Mouse (Mus musculus) testis, postnatal 10 days (tissue): ENCODE measurements around the gene Gm9040.
"Not testable (repeated sequence)": the region's sequence is repeated elsewhere in the genome, so short reads cannot be mapped to it uniquely, and the experiment has no call there.

Experiments used
- DNase-seq: peaks from one replicate; pipeline ENCODE4 v3.0.0; 2021; ENCODE audit warnings: low spot score

Gene Gm9040

DNA sequence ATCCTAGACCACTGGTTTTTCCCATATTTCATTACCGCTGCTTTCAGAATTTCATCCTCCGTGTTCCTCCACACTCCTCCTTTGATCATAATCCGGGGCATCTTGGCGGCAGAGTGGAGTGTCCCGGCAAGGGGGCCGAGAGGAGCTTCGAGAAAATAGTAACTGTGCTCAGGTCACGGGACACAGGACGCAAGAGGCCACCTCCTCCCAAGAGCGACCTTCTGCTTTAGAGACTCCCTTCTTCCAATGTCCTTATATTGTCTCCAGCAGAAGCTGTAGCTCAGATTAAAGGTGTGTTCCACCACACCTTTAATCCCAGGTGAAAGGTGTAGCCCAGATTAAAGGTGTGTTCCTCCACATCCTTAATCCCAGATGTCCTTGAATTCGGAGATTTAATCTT is at the start of gene Gm9040:
TSS of gene Gm9040 (minus strand) at position 101 of the 400 bp plus-strand sequence.
- DNase-seq = not testable (repeated sequence)

DNA sequence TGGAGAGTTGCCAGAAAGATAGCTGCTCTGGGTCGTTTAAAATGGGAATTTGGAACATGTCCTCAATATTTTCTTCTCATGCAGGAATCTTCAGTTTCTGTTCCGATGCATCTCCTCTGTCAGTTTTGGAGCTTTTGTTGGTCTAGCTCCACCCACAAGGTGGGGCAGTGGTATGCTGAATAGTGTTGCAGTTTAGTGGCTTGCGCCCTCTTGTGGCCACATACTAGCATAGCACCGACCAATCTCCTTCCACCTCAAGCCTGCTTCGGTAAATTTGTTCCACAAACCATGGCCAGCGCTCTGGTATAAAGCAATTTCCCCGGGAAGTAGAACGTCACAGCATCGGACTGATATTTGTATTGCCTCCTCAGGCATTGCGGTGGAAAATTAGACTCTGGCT is 43.7 kb upstream of the Gm9040 start:
- peak; percentile 87 for DNase-seq

DNA sequence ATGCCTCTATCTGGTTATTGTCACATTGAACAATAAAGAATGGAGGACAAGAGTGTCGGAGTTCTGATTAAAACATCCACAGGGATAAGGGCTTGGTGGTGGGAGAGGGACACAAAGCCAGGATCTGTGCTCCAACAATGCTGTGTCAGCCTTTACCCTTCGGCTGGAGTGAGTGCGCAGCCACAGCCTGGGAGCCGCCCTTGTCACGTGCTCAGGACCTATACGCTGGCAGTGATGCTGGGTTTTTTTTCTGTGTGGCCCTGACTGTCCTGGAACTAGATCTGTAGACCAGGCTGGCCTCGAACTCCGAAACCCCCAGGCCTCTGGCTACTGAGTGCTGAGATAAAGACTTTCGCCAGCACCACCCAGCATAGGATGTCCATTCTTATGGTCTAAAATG is 42.7 kb upstream of the Gm9040 start:
- no peak for DNase-seq

DNA sequence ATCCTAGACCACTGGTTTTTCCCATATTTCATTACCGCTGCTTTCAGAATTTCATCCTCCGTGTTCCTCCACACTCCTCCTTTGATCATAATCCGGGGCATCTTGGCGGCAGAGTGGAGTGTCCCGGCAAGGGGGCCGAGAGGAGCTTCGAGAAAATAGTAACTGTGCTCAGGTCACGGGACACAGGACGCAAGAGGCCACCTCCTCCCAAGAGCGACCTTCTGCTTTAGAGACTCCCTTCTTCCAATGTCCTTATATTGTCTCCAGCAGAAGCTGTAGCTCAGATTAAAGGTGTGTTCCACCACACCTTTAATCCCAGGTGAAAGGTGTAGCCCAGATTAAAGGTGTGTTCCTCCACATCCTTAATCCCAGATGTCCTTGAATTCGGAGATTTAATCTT is 27.2 kb upstream of the Gm9040 start, which contains the start of gene Gm9049:
TSS of gene Gm9049 (minus strand) at position 101 of the 400 bp plus-strand sequence.
- DNase-seq = not testable (repeated sequence)

DNA sequence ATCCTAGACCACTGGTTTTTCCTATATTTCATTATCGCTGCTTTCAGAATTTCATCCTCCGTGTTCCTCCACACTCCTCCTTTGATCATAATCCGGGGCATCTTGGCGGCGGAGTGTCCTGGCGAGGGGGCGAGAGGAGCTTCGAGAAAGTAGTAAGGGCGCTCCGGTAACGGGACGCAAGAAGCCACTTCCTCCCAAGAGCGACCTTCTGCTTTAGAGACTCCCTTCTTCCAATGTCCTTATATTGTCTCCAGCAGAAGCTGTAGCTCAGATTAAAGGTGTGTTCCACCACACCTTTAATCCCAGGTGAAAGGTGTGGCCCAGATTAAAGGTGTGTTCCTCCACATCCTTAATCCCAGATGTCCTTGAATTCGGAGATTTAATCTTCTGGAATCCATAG is 21.8 kb upstream of the Gm9040 start, which contains the start of gene Gm9048:
TSS of gene Gm9048 (minus strand) at position 101 of the 400 bp plus-strand sequence.
- not testable (repeated sequence) for DNase-seq

DNA sequence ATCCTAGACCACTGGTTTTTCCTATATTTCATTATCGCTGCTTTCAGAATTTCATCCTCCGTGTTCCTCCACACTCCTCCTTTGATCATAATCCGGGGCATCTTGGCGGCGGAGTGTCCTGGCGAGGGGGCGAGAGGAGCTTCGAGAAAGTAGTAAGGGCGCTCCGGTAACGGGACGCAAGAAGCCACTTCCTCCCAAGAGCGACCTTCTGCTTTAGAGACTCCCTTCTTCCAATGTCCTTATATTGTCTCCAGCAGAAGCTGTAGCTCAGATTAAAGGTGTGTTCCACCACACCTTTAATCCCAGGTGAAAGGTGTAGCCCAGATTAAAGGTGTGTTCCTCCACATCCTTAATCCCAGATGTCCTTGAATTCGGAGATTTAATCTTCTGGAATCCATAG is 16.4 kb upstream of the Gm9040 start, which contains the start of gene Gm9046:
TSS of gene Gm9046 (minus strand) at position 101 of the 400 bp plus-strand sequence.
- DNase-seq = not testable (repeated sequence)

DNA sequence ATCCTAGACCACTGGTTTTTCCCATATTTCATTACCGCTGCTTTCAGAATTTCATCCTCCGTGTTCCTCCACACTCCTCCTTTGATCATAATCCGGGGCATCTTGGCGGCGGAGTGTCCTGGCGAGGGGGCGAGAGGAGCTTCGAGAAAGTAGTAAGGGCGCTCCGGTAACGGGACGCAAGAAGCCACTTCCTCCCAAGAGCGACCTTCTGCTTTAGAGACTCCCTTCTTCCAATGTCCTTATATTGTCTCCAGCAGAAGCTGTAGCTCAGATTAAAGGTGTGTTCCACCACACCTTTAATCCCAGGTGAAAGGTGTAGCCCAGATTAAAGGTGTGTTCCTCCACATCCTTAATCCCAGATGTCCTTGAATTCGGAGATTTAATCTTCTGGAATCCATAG is 11.0 kb upstream of the Gm9040 start, which contains the start of gene Gm9045:
TSS of gene Gm9045 (minus strand) at position 101 of the 400 bp plus-strand sequence.
- DNase-seq = not testable (repeated sequence)

DNA sequence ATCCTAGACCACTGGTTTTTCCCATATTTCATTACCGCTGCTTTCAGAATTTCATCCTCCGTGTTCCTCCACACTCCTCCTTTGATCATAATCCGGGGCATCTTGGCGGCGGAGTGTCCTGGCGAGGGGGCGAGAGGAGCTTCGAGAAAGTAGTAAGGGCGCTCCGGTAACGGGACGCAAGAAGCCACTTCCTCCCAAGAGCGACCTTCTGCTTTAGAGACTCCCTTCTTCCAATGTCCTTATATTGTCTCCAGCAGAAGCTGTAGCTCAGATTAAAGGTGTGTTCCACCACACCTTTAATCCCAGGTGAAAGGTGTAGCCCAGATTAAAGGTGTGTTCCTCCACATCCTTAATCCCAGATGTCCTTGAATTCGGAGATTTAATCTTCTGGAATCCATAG is 5.5 kb upstream of the Gm9040 start, which contains the start of gene Gm9044:
TSS of gene Gm9044 (minus strand) at position 101 of the 400 bp plus-strand sequence.
- DNase-seq = not testable (repeated sequence)

DNA sequence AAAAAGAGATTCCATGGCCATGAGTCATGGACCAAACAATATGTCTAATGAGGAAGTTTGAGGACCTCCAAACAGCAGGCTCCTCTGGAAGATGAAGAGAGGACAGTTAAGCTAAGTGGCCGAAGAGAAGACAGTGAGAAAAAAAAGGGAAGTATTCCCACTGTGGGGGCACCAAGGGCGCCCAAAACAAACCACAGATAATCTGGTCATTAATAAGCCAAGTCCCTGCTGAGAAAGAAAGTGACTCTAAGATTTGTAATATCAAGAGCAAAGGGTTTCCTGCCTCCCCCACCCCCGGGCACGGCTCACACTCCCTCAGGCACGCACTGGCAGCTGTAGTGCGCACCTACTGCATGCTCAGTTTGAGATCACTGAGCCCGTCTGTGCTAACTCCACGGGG is 7.7 kb downstream of the Gm9040 start:
- no peak for DNase-seq

DNA sequence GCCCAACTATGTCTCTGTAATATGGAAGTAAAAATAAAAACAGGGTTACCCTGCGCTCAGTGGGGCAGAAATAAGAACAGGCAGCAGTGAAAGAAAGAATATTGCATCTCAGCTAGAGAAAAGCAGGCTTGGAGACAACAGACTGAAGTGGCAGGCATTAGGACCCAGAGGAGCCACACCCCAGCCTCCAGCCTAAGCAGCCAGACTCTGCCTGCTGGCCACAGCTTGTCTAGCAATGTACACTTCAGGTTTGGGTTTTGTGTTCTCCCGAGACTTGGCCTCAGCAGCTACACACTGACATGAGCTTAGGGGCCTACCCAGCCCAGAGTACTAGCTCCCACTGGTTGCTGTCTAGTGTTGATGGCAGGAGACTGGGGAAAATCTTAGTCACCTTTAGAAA is 24.6 kb downstream of the Gm9040 start:
- DNase-seq = not testable (repeated sequence)

DNA sequence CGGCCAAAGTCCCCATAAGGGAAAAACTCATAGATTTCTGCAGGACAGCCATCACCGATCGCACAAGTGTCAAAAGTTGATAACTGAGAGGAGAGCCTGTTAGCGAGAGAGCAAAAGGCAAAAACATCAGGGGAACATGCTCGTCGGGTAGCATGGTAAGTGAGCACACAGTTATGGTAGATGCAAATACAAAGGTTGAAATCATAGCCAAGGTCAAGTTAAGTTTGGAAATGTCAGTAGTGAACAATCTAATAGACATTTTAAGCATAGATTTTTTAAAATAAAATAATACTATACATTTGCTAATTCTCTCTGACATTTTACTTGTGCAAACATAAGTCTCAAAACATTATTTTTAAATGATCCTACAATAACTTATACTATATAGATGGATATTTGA is 31.8 kb downstream of the Gm9040 start, which contains the start of gene Iltifb:
TSS of gene Iltifb (minus strand) at position 101 of the 400 bp plus-strand sequence.
- DNase-seq = no peak

DNA sequence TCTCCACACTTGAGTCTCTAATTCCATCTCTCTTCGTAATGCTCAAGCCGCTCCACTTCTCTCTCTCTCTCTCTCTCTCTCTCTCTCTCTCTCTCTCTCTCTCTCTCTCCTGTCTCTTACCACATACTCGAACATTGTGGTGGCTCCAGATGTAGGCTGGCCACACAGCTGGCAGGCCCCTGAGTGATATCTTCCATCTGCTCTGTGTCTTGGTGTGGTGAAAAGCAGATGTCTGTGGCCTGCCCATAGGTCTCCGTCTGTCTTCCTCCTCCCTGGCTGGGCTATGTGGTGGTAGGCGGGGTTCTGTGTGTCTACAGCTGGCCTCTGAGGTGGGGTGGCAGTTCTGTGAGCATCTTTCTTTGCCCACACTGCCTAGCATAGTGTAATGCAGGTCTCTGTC is 43.8 kb downstream of the Gm9040 start:
- DNase-seq = not testable (repeated sequence)

DNA sequence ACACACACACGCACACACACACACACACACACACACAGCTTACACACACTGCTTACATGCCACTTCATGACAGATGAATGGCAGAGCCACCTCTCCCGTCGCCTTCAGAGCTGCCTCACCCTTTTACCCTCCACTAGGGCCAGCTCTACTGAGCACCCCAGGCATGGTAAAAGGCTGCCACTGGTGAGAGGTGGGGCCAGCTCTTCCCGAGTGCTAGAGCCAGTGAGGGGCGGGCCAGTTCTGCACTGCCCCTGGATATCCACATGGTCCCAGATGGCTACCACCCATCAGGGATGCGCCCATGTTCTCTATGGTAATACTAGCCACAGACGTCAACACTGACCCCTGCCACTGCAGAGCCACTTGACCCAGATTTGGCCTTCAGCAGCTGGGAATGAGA is 44.2 kb downstream of the Gm9040 start:
- DNase-seq = not testable (repeated sequence)

DNA sequence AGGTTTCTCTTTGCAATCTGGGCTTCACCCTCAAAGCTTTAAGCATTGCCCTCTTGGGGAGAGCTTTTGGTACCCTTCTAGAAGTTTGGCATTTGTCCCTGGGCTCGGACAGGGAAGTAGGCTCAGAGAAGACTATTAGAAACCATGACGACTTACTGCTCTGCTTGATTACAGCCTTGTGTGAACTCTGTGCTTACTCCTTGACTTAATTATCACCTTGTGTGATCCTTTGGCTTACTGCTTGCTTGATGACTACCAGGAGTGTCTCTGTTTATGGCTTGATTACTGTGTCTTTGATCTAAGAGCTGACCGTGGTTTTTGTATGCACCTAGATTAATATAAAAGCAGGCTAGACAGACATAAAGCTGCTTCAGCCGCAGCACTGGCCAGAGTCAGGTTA is 48.7 kb downstream of the Gm9040 start:
- not testable (repeated sequence) for DNase-seq
